Mouse (Mus musculus) stomach, adult 2 months (tissue): ENCODE results near the gene Nap1l5. TPM values are rescaled to one million over a fixed set of nuclear protein-coding genes. Genes with fewer than 3 reads are reported as not detected.

Source experiments
- polyA plus RNA-seq: library from polyadenylated mRNA; depleted of rRNA; stranded (reverse); fragments of >200 nt; gene quantifications from 2 replicates; pipeline ENCODE4 v1.2.3, GENCODE M21; 2012; rRNA removed

The Nap1l5 gene
- 0.79 and 1.2 TPM in 2 replicates for polyA plus RNA-seq

GRCm38 (mm10) chr6:58906852-58907261 is at the start of gene Nap1l5:
Gene Nap1l5, minus strand, starts transcription at chr6:58907076.

Other genes with a start within 250 kb of the Nap1l5 start
- 5.6 and 6.1 TPM in 2 replicates for gene Herc3, start 75.6 kb downstream of the Nap1l5 start, polyA plus RNA-seq
- gene Fam13a, start 117.5 kb upstream of the Nap1l5 start, polyA plus RNA-seq = 0.56 and 0.97 TPM in 2 replicates